Mouse (Mus musculus) hematopoietic stem cell, adult 5-6 weeks (primary cell): ENCODE measurements around the gene Tectb. TPM values are rescaled to one million over a fixed set of nuclear protein-coding genes. Genes with fewer than 3 reads are reported as not detected.

Source experiments
- ATAC-seq, 2 experiments: fragments of 125-278 bp in 1 of 2; replicated peaks in 1 of 2; 2 replicates each; pipeline ENCODE4 v1.8.0; 2016 to 2017; ENCODE audit warnings: inconsistent platforms in 2 of 2, mild to moderate bottlenecking in 2 of 2, moderate number of reproducible peaks in 2 of 2, low read depth in 1 of 2, moderate TSS enrichment in 1 of 2; ENCODE audit not compliant: low FRiP score in 2 of 2, poor library complexity in 2 of 2, severe bottlenecking in 2 of 2, insufficient read depth in 1 of 2, low TSS enrichment in 1 of 2
- total RNA-seq: library from RNA; stranded (forward); fragments of 172-1452, 232-1000 nt; gene quantifications from 2 replicates; pipeline ENCODE4 v1.2.3, GENCODE M21; 2017

Tectb gene
- total RNA-seq, 1 experiment from 2014 or later, result not detected

- no peak for ATAC-seq
These were observed 41.7 kb downstream of the Tectb start for GRCm38 (mm10) chr19:55222268-55222667.

GRCm38 (mm10) chr19:55226621-55227020, 46.1 kb downstream of the Tectb start:
- no peak for ATAC-seq

GRCm38 (mm10) chr19:55227135-55227534, 46.6 kb downstream of the Tectb start:
- peak in 1 of 2 experiments; percentile 54; a peak in 1 of 4 replicates for ATAC-seq

GRCm38 (mm10) chr19:55231081-55231480, 50.5 kb downstream of the Tectb start:
- no peak for ATAC-seq

- peak in 1 of 2 experiments; percentile 72; a peak in 2 of 4 replicates for ATAC-seq
These were observed 51.6 kb downstream of the Tectb start for GRCm38 (mm10) chr19:55232136-55232535.

GRCm38 (mm10) chr19:55236026-55236425, 55.5 kb downstream of the Tectb start:
- ATAC-seq, result no peak

- no peak for ATAC-seq
These were observed 56.0 kb downstream of the Tectb start for GRCm38 (mm10) chr19:55236564-55236963.

GRCm38 (mm10) chr19:55239766-55240426, 59.4 kb downstream of the Tectb start:
- no peak for ATAC-seq

- no peak for ATAC-seq
These were observed 60.7 kb downstream of the Tectb start, which contains the start of gene Gucy2g for GRCm38 (mm10) chr19:55241186-55241645. Gucy2g (minus strand) TSS chr19:55241236.

- ATAC-seq, result peak; percentile 32 to 48; a peak in 1 of 4 replicates
These were observed 64.3 kb downstream of the Tectb start for GRCm38 (mm10) chr19:55244791-55245231.

Other genes with a start within 250 kb of the Tectb start
- 16.3 and 19.3 TPM in 2 replicates for gene Gpam, start 53.5 kb upstream of the Tectb start, total RNA-seq
- gene Gucy2g, start 60.5 kb downstream of the Tectb start, total RNA-seq, result not detected in 2 replicates
- 92.1 and 157 TPM in 2 replicates for gene Acsl5, start 71.2 kb downstream of the Tectb start, total RNA-seq
- 35.0 and 56.3 TPM in 2 replicates for gene Zdhhc6, start 135.3 kb downstream of the Tectb start, total RNA-seq
- 31.8 and 44.3 TPM in 2 replicates for gene Vti1a, start 135.6 kb downstream of the Tectb start, total RNA-seq